Mouse (Mus musculus): ENCODE measurements around the gene Gpr155.

The Gpr155 gene

GRCm38 (mm10) chr2:73387806-73388205, 1.4 kb upstream of the Gpr155 start:
- no peak for DNase-seq (ENCODE audit: low read depth)

GRCm38 (mm10) chr2:73385641-73386355, 574 bp downstream of the Gpr155 start:
- no peak for DNase-seq (ENCODE audit: low read depth)

- DNase-seq (ENCODE audit: low read depth), result no peak
Measured at GRCm38 (mm10) chr2:73385172-73385571, 1.2 kb downstream of the Gpr155 start.

- no peak for DNase-seq (ENCODE audit: low read depth)
Measured at GRCm38 (mm10) chr2:73380298-73380975, 5.9 kb downstream of the Gpr155 start.

GRCm38 (mm10) chr2:73379656-73380055, 6.7 kb downstream of the Gpr155 start:
- DNase-seq (ENCODE audit: low read depth), result no peak

GRCm38 (mm10) chr2:73378326-73378725, 8.0 kb downstream of the Gpr155 start:
- DNase-seq (ENCODE audit: low read depth), result no peak

GRCm38 (mm10) chr2:73371530-73372335, 14.6 kb downstream of the Gpr155 start:
- no peak for DNase-seq (ENCODE audit: low read depth)

GRCm38 (mm10) chr2:73363448-73363847, 22.9 kb downstream of the Gpr155 start:
- peak; percentile 13 for DNase-seq (ENCODE audit: low read depth)

GRCm38 (mm10) chr2:73360536-73360935, 25.8 kb downstream of the Gpr155 start:
- no peak for DNase-seq (ENCODE audit: low read depth)

- DNase-seq (ENCODE audit: low read depth), result no peak
Measured at GRCm38 (mm10) chr2:73359941-73360340, 26.4 kb downstream of the Gpr155 start.

- DNase-seq (ENCODE audit: low read depth), result no peak
Measured at GRCm38 (mm10) chr2:73357004-73357403, 29.4 kb downstream of the Gpr155 start.

GRCm38 (mm10) chr2:73351927-73352374, 34.4 kb downstream of the Gpr155 start:
- DNase-seq (ENCODE audit: low read depth), result no peak

- DNase-seq (ENCODE audit: low read depth), result no peak
Measured at GRCm38 (mm10) chr2:73351496-73351895, 34.9 kb downstream of the Gpr155 start.

GRCm38 (mm10) chr2:73348221-73348620, 38.2 kb downstream of the Gpr155 start:
- no peak for DNase-seq (ENCODE audit: low read depth)

- DNase-seq (ENCODE audit: low read depth), result no peak
Measured at GRCm38 (mm10) chr2:73347766-73348165, 38.6 kb downstream of the Gpr155 start.

GRCm38 (mm10) chr2:73347136-73347535, 39.2 kb downstream of the Gpr155 start:
- DNase-seq (ENCODE audit: low read depth), result no peak

GRCm38 (mm10) chr2:73346345-73347086, 39.9 kb downstream of the Gpr155 start:
- DNase-seq (ENCODE audit: low read depth), result no peak

GRCm38 (mm10) chr2:73345204-73345603, 41.2 kb downstream of the Gpr155 start:
- no peak for DNase-seq (ENCODE audit: low read depth)

GRCm38 (mm10) chr2:73343701-73344100, 42.7 kb downstream of the Gpr155 start:
- no peak for DNase-seq (ENCODE audit: low read depth)

GRCm38 (mm10) chr2:73338415-73338814, 48.0 kb downstream of the Gpr155 start:
- no peak for DNase-seq (ENCODE audit: low read depth)

- DNase-seq (ENCODE audit: low read depth), result no peak
Measured at GRCm38 (mm10) chr2:73335949-73336348, 50.4 kb downstream of the Gpr155 start.

GRCm38 (mm10) chr2:73325871-73326270, 60.5 kb downstream of the Gpr155 start:
- peak; percentile 51 for DNase-seq (ENCODE audit: low read depth)

All from NIH3T3 (cell line).